Mouse (Mus musculus) midbrain, embryonic 14.5 days (tissue): Measurements from ENCODE around the gene Atpif1. TPM values are rescaled to one million over a fixed set of nuclear protein-coding genes. Genes with fewer than 3 reads are reported as not detected.
A peak's percentile ranks its signal among the peaks of the same experiment; 100 is the strongest.

ENCODE experiments used
- ATAC-seq: fragments of 200-750 bp; cut with Nextera tagmentation; 2 replicates; pipeline ENCODE4 v1.8.0; 2017; ENCODE audit warnings: moderate number of reproducible peaks, moderate library complexity; ENCODE audit not compliant: low FRiP score, low TSS enrichment
- DNase-seq: peaks from one replicate; pipeline ENCODE4 v3.0.0-alpha.2; 2015
- H3K27ac ChIP-seq: fragments of 300-500 bp; sonication (generic); replicated peaks from 2 replicates; pipeline ENCODE4 v1.5.1; 2014; ENCODE audit warnings: mild to moderate bottlenecking, low read depth, low read length, moderate library complexity
- H3K27me3 ChIP-seq: fragments of 300-500 bp; sonication (generic); 2 replicates; pipeline ENCODE4 v1.6.1; 2014; ENCODE audit warnings: low read length, control low read depth, mixed read lengths; ENCODE audit not compliant: control insufficient read depth, insufficient read depth
- H3K36me3 ChIP-seq: fragments of 300-500 bp; sonication (generic); 2 replicates; pipeline ENCODE4 v1.6.1; 2014; ENCODE audit warnings: low read length, control low read depth; ENCODE audit not compliant: control insufficient read depth, insufficient read depth
- H3K4me1 ChIP-seq: fragments of 300-500 bp; sonication (generic); 2 replicates; pipeline ENCODE4 v1.6.1; 2014; ENCODE audit warnings: mild to moderate bottlenecking, antibody characterized with exemption, low read length, control low read depth; ENCODE audit not compliant: control insufficient read depth, insufficient read depth
- H3K4me2 ChIP-seq: fragments of 300-500 bp; sonication (generic); 2 replicates; pipeline ENCODE4 v1.6.1; 2014; ENCODE audit warnings: mild to moderate bottlenecking, low read length, moderate library complexity
- H3K4me3 ChIP-seq: fragments of 300-500 bp; sonication (generic); replicated peaks from 2 replicates; pipeline ENCODE4 v1.5.1; 2014; ENCODE audit warnings: low read depth, low read length
- H3K9ac ChIP-seq: fragments of 300-500 bp; sonication (generic); replicated peaks from 2 replicates; pipeline ENCODE4 v1.6.1; 2014; ENCODE audit warnings: mild to moderate bottlenecking, low read length, moderate library complexity
- H3K9me3 ChIP-seq: fragments of 300-500 bp; sonication (generic); 2 replicates; pipeline ENCODE4 v1.6.1; 2016; ENCODE audit warnings: low read length, control low read depth, mixed read lengths; ENCODE audit not compliant: control insufficient read depth
- WGBS: fragments of 180-500 bp; shearing (Covaris S2); extraction: QIAGEN DNeasy Blood & Tissue Kit; methylation state at CpG from one replicate; pipeline ENCODE4 v1.1.7; 2014; 5-methylcytosine and 5-hydroxymethylcytosine counted together
- polyA plus RNA-seq: library from polyadenylated mRNA; unstranded; fragments of >200 nt; fragmentation: Nextera tagmentation; extraction: Ambion mirVana; gene quantifications from 2 replicates; pipeline ENCODE4 v1.2.1, GENCODE M21; 2014

Gene Atpif1
- polyA plus RNA-seq, 1 experiment from 2014 or later, result 1,327 TPM

DNA sequence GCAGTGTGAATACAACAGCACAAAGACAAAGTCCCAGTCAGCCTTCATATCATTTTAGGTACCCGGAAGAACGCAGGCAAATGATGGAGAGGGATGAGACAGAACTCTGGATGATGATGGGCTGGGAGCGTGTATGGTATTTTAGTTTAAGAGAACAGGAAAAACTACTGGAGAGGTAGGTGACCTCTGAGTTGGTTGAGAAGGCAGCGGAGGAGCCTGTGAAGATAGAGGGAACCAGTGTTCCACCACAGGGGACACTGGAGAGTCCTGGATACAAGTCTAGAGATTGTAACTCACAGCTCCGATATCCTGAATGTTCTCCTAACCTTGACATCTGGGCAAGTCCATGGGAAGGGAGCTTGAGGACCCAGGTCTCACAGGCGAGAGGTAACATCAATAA is 27.2 kb downstream of the Atpif1 start:
- WGBS, result 75% methylated on average over 6 of the region's 6 CpGs
- H3K27me3 ChIP-seq, result no peaks in the 10 kb centered on the region
- ATAC-seq (no peak), DNase-seq (no peak)
- no peak overlapping the region for H3K4me3 ChIP-seq
- no peak overlapping the region for H3K27ac ChIP-seq
- no peak overlapping the region for H3K9ac ChIP-seq
- no peaks in the 10 kb centered on the region for H3K9me3 ChIP-seq
- no peaks in the 10 kb centered on the region for H3K4me1 ChIP-seq
- H3K4me2 ChIP-seq, result no peak overlapping the region
- H3K36me3 ChIP-seq, result no peaks in the 10 kb centered on the region

DNA sequence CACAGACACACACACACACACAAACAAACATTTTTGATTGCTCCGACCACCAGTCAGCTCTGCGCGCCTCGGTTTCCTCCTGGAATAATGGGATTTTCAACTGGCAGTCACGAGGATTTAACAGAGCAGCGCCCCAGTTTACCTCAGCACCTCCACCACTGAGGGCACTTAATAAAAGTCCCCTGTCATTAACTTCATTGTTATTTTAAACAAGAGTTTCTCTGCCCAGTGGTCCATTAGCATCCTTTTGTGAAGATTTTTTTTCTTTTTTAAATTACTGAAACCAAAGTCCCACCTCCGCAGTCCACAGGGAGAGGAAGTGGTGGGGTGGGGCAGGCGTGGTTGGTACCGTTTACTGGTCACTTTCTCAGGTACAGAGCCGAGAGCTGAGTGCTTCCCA is 27.7 kb downstream of the Atpif1 start:
- no peaks in the 10 kb centered on the region for H3K27me3 ChIP-seq
- WGBS, result 26% methylated on average over 10 of the region's 10 CpGs
- DNase-seq (no peak), ATAC-seq (no peak)
- H3K36me3 ChIP-seq, result no peaks in the 10 kb centered on the region
- H3K4me2 ChIP-seq, result no peak overlapping the region
- H3K9ac ChIP-seq, result no peak overlapping the region
- no peak overlapping the region for H3K4me3 ChIP-seq
- H3K27ac ChIP-seq, result no peak overlapping the region
- no peaks in the 10 kb centered on the region for H3K4me1 ChIP-seq
- H3K9me3 ChIP-seq, result no peaks in the 10 kb centered on the region

GRCm38 (mm10) chr4:132505034-132505738 is 28.3 kb downstream of the Atpif1 start:
- no peak for DNase-seq
- Histone ChIP-seq H3K4me1 (no peaks in the 10 kb centered on the region), H3K36me3 (no peaks in the 10 kb centered on the region), H3K27ac (no peak overlapping the region), H3K4me3 (no peak overlapping the region), H3K4me2 (no peak overlapping the region), H3K9ac (no peak overlapping the region), H3K27me3 (no peaks in the 10 kb centered on the region), H3K9me3 (no peaks in the 10 kb centered on the region)
- no peak for ATAC-seq
- 60% methylated on average over 6 of the region's 6 CpGs for WGBS

- no peak overlapping the region for H3K4me3 ChIP-seq
- H3K36me3 ChIP-seq, result peaks cover 5% of the 10 kb centered on the region; the same call in 1 of the 2 replicates
- no peak overlapping the region for H3K4me2 ChIP-seq
- H3K27ac ChIP-seq, result no peak overlapping the region
- H3K4me1 ChIP-seq, result no peaks in the 10 kb centered on the region
- no peak overlapping the region for H3K9ac ChIP-seq
- no peaks in the 10 kb centered on the region for H3K9me3 ChIP-seq
- H3K27me3 ChIP-seq, result no peaks in the 10 kb centered on the region
- ATAC-seq (no peak), DNase-seq (no peak)
- WGBS, result 86% methylated on average over 11 of the region's 11 CpGs
Observed at GRCm38 (mm10) chr4:132503344-132503743, 30.1 kb downstream of the Atpif1 start.

DNA sequence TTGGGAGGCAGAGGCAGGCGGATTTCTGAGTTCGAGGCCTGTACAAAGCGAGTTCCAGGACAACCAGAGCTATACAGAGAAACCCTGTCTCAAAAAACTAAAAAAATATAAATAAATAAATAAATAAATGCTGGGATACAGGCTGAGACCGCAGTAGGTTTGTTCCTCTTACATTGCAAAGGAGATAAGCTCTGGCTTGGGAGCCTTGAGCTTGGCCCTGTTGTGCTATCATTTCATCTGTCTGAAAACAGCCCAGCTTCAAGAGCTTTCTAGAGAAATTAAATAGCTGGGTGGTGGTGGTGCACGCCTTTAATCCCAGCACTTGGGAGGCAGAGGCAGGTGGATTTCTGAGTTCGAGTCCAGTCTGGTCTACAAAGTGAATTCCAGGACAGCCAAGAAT is 31.8 kb downstream of the Atpif1 start:
- Histone ChIP-seq H3K4me1 (no peaks in the 10 kb centered on the region), H3K4me3 (no peak overlapping the region), H3K36me3 (peaks cover 14% of the 10 kb centered on the region), H3K27me3 (no peaks in the 10 kb centered on the region), H3K9ac (no peak overlapping the region), H3K4me2 (no peak overlapping the region), H3K9me3 (no peaks in the 10 kb centered on the region), H3K27ac (no peak overlapping the region)
- ATAC-seq (no peak), DNase-seq (no peak)
- 96% methylated on average over 6 of the region's 6 CpGs for WGBS

DNA sequence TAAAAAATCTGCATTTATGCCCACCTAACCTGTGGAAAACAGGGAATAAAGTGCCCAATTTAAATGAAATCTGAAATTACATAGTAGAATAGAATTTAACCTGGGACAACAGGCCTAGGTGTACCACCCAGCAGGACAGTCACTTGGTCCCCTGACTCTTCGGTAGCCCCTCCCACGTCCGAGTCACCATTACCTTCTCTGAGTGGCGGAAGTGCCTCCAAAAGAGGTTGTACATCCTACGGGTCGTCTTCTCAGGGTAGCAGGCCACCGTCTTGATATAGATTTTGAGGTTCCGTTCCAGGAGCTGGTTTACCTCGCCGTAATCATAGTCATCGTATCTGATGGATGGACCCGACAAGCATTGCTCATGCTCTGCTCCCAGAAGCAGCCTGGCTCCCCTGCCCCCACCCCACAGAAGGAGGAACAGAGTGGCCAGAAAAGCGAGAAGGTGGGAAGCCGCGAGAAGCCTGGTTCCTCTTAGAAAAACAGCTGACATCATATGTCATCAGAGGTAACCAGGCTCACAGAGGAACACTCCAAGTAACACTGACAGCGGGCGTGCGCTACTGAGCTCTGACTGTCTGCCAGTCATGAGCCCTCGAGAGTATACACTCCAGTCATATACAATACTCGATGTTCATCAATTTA is 39.1 kb downstream of the Atpif1 start:
- DNase-seq (no peak), ATAC-seq (no peak)
- no peak overlapping the region for H3K4me3 ChIP-seq
- no peaks in the 10 kb centered on the region for H3K27me3 ChIP-seq
- H3K4me2 ChIP-seq, result no peak overlapping the region
- H3K9me3 ChIP-seq, result no peaks in the 10 kb centered on the region
- 94% methylated on average over 20 of the region's 20 CpGs for WGBS
- peaks cover 26% of the 10 kb centered on the region for H3K36me3 ChIP-seq
- no peaks in the 10 kb centered on the region for H3K4me1 ChIP-seq
- H3K27ac ChIP-seq, result no peak overlapping the region
- no peak overlapping the region for H3K9ac ChIP-seq

- no peak overlapping the region for H3K9ac ChIP-seq
- DNase-seq (peak; percentile 65), ATAC-seq (no peak)
Observed at GRCm38 (mm10) chr4:132492178-132493060, 41.0 kb downstream of the Atpif1 start.

GRCm38 (mm10) chr4:132491748-132492147 is 41.7 kb downstream of the Atpif1 start:
- Histone ChIP-seq H3K9me3 (no peaks in the 10 kb centered on the region), H3K4me1 (no peaks in the 10 kb centered on the region), H3K4me2 (no peak overlapping the region), H3K9ac (no peak overlapping the region), H3K4me3 (no peak overlapping the region), H3K36me3 (peaks cover 13% of the 10 kb centered on the region; the same call in 1 of the 2 replicates), H3K27me3 (no peaks in the 10 kb centered on the region), H3K27ac (no peak overlapping the region)
- ATAC-seq, result no peak
- WGBS, result 90% methylated on average over 6 of the region's 6 CpGs
- no peak for DNase-seq

More at GRCm38 (mm10) chr4:132492178-132493060, 41.0 kb downstream of the Atpif1 start:
- Histone ChIP-seq H3K27me3 (no peaks in the 10 kb centered on the region), H3K4me3 (no peak overlapping the region), H3K27ac (no peak overlapping the region), H3K9me3 (no peaks in the 10 kb centered on the region), H3K36me3 (peaks cover 15% of the 10 kb centered on the region), H3K4me1 (no peaks in the 10 kb centered on the region), H3K4me2 (no peak overlapping the region)
- 73% methylated on average over 10 of the region's 10 CpGs for WGBS
